Mouse (Mus musculus) telencephalon, adult 2 months (tissue): ENCODE measurements at regions not wholly inside any gene's neighbourhood (a gene's known extent, or its start where the extent isn't known, plus 50 kb on each side); places are given as distances from the start of the nearest gene placed in this dataset.

Source experiments
- DNase-seq: peaks from one replicate; pipeline ENCODE4 v3.0.0-alpha.2; 2011; ENCODE audit warnings: low read depth, low spot score

- DNase-seq = no peak
These were observed 60.3 kb upstream of the Wnt4 start for GRCm38 (mm10) chr4:137216908-137217497.

GRCm38 (mm10) chr4:137214573-137214972, 62.7 kb upstream of the Wnt4 start:
- DNase-seq = no peak

- DNase-seq = no peak
These were observed 64.4 kb upstream of the Wnt4 start for GRCm38 (mm10) chr4:137212846-137213245.

- no peak for DNase-seq
These were observed 65.2 kb upstream of the Wnt4 start for GRCm38 (mm10) chr4:137212106-137212505.

GRCm38 (mm10) chr4:137211288-137211687, 66.0 kb upstream of the Wnt4 start:
- DNase-seq = no peak

GRCm38 (mm10) chr4:137210525-137210924, 66.8 kb upstream of the Wnt4 start:
- no peak for DNase-seq

GRCm38 (mm10) chr4:137200968-137201367, 76.3 kb upstream of the Wnt4 start:
- no peak for DNase-seq

- DNase-seq = no peak
These were observed 76.9 kb upstream of the Wnt4 start for GRCm38 (mm10) chr4:137200426-137200825.

- DNase-seq = no peak
These were observed 80.8 kb upstream of the Wnt4 start for GRCm38 (mm10) chr4:137196491-137196974.

GRCm38 (mm10) chr4:137194106-137194505, 83.2 kb upstream of the Wnt4 start:
- DNase-seq = no peak

GRCm38 (mm10) chr4:137190625-137191024, 86.7 kb upstream of the Wnt4 start:
- DNase-seq = no peak

- DNase-seq = no peak
These were observed 87.5 kb upstream of the Wnt4 start for GRCm38 (mm10) chr4:137189801-137190200.

- no peak for DNase-seq
These were observed 88.2 kb upstream of the Wnt4 start for GRCm38 (mm10) chr4:137189058-137189457.

GRCm38 (mm10) chr4:137187592-137187991, 89.7 kb upstream of the Wnt4 start:
- no peak for DNase-seq

- DNase-seq = no peak
These were observed 90.2 kb upstream of the Wnt4 start for GRCm38 (mm10) chr4:137187051-137187450.

- DNase-seq = no peak
These were observed 92.3 kb upstream of the Wnt4 start for GRCm38 (mm10) chr4:137185001-137185400.

- DNase-seq = no peak
These were observed 94.0 kb upstream of the Wnt4 start for GRCm38 (mm10) chr4:137183181-137183850.

- no peak for DNase-seq
These were observed 94.7 kb upstream of the Wnt4 start for GRCm38 (mm10) chr4:137182547-137182946.

GRCm38 (mm10) chr4:137181252-137181651, 96.0 kb upstream of the Wnt4 start:
- no peak for DNase-seq

- DNase-seq = no peak
These were observed 97.2 kb upstream of the Wnt4 start for GRCm38 (mm10) chr4:137180083-137180482.

GRCm38 (mm10) chr4:137178833-137179232, 98.5 kb upstream of the Wnt4 start:
- no peak for DNase-seq

- no peak for DNase-seq
These were observed 112.4 kb upstream of the Wnt4 start for GRCm38 (mm10) chr4:137164933-137165332.

- DNase-seq = peak; percentile 72
These were observed 112.9 kb upstream of the Wnt4 start for GRCm38 (mm10) chr4:137164429-137164828.
